Mouse (Mus musculus): ENCODE results near the gene Trim25.
"Not testable (repeated sequence)": the region's sequence is repeated elsewhere in the genome, so short reads cannot be mapped to it uniquely, and the experiment has no call there.

The Trim25 gene

DNA sequence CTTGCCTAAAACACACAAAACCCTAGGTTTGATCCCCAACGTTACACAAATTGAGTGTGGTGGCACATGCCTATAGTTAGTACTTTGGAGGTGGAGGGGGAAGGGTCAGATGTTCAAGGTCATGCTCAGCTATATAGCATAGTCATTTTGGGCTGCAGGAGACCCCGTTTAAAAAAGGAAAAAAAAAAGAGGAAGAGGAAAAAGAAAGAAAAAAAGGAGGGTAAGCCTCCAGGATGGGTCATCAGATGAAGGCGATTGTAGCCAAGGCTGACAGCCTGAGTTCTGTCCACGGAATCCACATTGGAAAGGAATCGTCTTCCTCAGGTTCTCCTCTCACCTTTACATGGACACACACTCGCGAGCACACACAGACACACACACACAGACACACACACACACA, 4.7 kb upstream of the Trim25 start:
- DNase-seq (ENCODE audit: low read depth, low spot score): no peak

DNA sequence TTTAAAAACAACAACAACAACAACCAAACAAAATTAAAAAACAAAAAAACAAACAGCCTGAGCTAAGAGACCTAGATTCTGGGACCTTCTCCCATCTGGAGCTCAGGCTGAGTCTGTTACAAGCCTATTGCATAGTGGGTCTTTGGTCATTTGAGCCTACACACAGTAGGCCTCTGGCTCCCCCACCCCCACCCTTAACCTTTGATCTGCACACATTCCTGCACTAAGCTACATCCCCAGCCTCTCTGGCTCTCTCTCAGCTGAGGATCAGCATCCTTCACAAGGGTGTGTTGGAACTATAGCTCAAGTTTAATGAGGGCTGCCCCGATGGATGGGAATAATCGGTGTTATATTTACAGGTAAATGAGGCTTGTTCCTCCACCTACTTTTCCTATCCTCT, 3.6 kb upstream of the Trim25 start:
- peak; percentile 86 for DNase-seq (ENCODE audit: low read depth, low spot score)

GRCm38 (mm10) chr11:88996427-88996826, 2.7 kb upstream of the Trim25 start:
- DNase-seq (ENCODE audit: low read depth, low spot score): peak; percentile 89

- not testable (repeated sequence) for DNase-seq (ENCODE audit: low read depth, low spot score)
Measured at GRCm38 (mm10) chr11:88997343-88997742, 1.8 kb upstream of the Trim25 start.

- DNase-seq (ENCODE audit: low read depth, low spot score): peak; percentile 56
Measured at GRCm38 (mm10) chr11:88998406-88998805, 770 bp upstream of the Trim25 start.

DNA sequence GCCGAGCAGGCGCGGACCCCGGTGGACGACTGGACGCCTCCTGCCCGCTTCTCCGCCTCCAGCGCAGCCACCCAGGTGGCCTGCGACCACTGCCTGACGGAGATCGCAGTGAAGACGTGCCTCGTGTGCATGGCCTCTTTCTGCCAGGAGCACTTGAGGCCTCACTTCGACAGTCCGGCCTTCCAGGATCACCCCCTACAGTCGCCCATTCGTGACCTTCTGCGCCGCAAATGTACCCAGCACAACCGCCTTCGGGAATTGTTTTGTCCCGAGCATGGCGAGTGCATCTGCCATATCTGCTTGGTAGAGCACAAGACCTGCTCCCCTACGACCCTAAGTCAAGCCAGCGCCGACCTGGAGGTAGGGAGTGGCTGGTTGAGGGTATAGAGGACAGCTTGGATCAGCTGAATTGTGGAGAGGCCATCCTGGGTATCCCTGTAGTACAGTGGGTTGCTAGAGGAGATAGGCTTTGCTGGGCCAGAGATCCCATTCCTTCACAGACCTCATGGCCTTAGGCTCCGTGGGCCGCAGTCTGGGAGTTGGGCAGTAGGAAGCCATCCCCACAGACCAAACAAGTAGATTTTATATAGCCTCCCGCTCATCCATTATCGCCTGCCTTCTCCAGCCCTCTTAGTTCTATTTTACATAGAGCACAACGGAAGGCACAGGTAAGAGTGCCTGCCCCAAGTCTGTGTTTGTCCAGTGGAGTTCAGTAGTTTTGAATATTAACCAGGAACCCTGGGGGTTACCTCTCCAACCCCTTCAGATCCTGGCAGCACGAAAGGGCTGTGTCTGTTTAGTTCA, 749 bp downstream of the Trim25 start:
- no peak for DNase-seq (ENCODE audit: low read depth, low spot score)

DNA sequence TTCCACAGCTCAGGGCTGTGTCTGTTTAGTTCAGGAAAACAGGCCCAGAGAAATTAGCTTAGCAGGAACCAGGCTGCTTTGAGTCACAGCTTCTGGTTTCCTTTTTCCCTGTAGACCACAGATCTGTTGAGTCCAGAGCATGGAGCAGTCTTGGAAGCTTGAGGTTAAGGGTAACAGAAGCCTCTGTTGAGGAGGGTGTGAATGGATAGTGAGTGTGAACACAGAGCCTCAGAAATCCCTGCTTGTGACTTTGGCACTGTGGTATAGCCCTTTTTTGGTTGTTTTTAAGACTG, 1.3 kb downstream of the Trim25 start:
- DNase-seq (ENCODE audit: low read depth, low spot score): no peak

- DNase-seq (ENCODE audit: low read depth, low spot score): peak; percentile 56
Measured at GRCm38 (mm10) chr11:89001569-89001968, 2.4 kb downstream of the Trim25 start.

GRCm38 (mm10) chr11:89002068-89002467, 2.9 kb downstream of the Trim25 start:
- no peak for DNase-seq (ENCODE audit: low read depth, low spot score)

GRCm38 (mm10) chr11:89002621-89003020, 3.4 kb downstream of the Trim25 start:
- DNase-seq (ENCODE audit: low read depth, low spot score): no peak

DNA sequence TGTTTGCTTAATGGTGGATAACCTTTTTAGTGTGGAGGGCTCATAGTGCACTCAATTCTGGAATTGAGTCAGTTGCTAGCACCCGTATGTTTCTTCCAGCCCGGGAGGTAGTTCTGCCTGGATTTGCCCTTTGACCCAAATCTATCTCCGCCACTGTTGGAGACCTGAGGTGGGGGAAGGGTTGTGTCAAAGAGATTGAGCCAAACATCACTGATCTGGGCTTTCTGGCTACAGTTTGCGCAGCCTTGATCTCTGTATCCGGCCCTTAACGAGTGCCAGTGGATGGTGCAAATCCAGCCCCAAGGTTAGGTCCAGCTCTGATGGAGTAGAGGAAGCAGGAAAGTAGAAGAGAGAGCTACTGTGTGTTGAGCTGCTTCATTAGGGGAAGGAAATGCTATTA, 3.9 kb downstream of the Trim25 start:
- peak; percentile 60 for DNase-seq (ENCODE audit: low read depth, low spot score)

- DNase-seq (ENCODE audit: low read depth, low spot score): no peak
Measured at GRCm38 (mm10) chr11:89003726-89004125, 4.5 kb downstream of the Trim25 start.

GRCm38 (mm10) chr11:89005473-89005872, 6.3 kb downstream of the Trim25 start:
- peak; percentile 59 for DNase-seq (ENCODE audit: low read depth, low spot score)

GRCm38 (mm10) chr11:89006404-89006803, 7.2 kb downstream of the Trim25 start:
- DNase-seq (ENCODE audit: low read depth, low spot score): no peak

DNA sequence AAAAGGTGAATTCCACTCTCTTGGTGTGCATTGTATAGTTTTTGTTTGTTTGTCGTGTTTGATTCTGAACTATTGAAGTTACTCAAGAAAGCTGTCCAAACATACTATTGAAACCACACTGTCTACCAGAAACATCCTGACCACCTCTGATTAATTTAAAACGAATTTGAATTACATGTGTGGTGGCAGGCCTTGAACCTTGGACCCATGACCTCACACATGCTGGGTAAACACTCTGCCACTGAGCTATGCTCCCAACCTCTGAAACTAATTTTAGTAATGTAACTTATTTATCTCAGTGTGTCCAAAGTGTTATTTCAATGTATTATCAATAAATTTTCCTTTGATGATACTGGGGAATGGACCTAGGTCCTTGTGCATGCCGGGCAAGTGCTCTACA, 8.4 kb downstream of the Trim25 start:
- DNase-seq (ENCODE audit: low read depth, low spot score): no peak

DNA sequence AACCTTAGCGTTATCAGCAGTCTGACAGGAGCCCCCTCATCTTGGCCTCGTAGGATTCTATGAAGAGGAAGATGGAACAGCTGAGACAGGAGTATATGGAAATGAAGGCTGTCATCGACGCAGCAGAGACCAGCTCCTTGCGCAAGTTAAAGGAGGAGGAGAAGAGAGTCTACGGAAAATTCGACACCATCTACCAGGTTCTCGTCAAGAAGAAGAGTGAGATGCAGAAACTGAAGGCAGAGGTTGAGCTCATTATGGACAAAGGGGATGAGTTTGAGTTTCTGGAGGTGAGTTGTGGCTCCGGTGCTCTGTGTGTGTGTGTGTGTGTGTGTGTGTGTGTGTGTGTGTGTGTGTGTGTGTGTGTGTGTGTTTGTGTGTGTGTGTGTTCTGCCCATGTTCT, 9.9 kb downstream of the Trim25 start:
- DNase-seq (ENCODE audit: low read depth, low spot score): no peak

DNA sequence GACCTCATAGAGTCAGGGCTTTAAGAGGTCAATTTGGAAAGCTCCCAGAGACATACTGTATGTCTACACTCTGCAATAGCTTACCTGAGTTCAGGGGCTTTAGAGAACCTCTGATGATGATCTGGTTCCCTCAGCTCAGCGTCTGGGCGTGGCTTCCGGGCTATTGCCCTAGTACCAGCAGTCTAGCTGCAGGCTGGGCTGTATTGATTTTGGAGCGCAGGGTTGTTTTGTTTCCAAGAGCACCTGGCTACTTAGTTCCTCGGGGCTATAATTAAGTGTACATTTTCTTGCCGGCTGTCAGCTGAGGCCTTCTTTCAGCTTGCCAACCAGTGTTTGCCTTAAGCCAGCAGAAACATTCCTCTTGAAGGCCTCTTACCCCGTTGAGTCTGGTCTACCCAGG, 10.3 kb downstream of the Trim25 start:
- no peak for DNase-seq (ENCODE audit: low read depth, low spot score)

GRCm38 (mm10) chr11:89012241-89012640, 13.1 kb downstream of the Trim25 start:
- DNase-seq (ENCODE audit: low read depth, low spot score): no peak

DNA sequence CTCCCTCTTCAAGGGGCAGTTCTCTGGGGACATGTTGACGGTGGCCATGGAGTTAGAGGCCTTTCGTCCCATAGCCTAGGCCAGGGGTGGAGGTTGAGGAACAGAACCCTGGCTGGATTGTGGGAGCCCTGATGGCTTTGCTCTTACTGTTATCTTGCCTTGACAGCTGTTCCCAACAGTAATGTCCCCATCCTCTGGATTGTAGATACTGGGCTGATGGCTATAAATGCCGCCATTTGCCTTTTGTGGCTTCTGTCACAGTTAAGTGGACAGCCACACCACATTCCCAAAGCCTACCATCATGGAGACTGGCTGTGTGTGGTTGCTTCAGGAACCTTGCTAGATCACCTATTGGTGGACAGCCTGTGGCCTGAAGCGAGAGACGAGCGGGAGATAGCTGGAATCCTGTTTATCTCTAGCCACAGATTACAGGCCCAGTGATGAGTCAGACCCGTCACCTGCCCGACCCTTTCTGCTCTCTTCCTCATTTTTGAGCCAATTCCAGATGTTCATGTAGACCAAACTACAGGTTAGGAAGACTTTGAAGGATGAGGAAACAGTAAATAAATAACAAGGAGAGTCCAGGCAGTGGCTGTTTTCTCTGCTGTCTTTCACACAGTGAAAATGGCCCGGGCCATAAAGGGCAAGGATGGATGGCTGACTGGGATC, 18.5 kb downstream of the Trim25 start:
- DNase-seq (ENCODE audit: low read depth, low spot score): no peak

DNA sequence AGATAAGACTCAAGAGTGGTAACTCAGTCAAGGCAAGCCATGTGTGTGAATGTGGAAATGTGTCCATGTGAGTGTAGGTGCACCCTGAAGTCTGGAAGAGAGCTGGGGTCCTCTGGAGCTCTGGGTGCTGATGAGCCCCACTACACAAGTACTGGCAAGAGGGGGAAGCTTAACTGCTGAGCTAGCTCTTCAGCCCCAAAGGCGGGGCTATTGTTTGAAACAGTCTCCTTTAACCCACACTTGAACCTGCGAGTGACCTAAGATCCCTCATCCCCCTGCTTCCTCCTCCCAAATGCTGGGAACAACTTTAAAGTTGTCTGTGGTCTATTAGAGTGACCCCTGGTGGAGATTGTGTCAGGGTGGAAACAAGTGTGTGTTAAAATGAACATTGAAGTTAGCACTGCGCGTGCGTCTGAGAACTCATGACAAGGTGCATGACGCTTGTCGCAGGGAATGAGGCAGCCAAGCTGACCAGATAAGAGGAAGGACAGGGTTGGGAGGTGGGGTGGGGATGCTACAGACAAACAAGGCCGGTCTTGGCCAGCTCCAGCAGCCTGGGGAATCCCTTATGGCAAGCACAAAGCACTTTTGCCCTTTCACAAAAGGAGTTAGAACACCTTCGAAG, 21.6 kb downstream of the Trim25 start:
- peak; percentile 93 for DNase-seq (ENCODE audit: low read depth, low spot score)

DNA sequence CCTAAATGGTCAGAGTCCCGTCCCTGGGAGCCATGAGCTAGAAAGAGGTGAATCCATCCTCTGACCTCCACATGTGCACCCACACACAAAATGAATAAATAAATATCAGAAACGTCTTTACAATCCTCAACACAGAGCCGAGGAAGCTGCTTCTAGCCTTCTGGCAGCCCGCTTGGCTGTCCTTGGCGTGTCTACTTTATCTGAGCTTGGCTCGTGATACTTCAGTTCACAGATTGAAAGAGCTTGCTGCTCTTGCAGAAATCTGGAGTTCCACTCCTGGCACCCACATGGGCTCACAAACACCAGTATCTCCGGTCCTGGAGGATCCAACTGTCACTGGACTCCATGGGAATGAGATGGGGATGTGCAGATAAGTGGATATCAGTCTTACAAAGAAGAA, 22.5 kb downstream of the Trim25 start:
- no peak for DNase-seq (ENCODE audit: low read depth, low spot score)

DNA sequence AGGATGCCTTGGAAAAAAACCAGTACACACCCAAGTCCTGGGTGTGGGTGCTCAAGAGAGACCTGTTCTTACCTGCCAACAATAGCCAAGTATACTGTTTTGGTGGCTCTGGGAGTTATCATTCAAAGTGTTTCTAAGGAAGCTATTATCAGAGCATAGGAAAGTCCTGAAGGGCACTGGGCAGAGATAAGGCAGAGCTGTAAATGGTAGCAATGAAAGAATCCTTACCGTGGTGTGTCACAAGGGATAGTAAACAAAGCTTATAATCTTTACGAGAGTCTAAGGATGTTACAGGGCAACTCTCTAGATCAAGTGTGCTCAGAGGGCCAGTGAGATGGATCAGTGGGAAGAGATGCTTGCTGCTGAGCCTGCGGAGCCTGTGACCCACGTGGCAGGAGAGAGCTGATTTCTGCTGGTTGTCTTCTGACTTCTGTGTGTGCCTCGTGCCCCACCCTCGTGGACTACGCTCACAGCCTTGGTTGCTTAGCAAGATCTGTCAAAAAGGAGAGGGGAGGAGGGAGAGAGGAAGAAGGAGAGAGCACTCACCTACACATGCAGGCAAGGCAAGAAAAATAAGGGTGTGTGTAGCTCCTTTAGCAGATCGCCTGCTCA, 23.1 kb downstream of the Trim25 start:
- peak; percentile 55 for DNase-seq (ENCODE audit: low read depth, low spot score)

GRCm38 (mm10) chr11:89023477-89023876, 24.3 kb downstream of the Trim25 start:
- DNase-seq (ENCODE audit: low read depth, low spot score): peak; percentile 66
